Comparison of ENCODE assay signal across 31 mouse cellular contexts in the genomic region with DNA sequence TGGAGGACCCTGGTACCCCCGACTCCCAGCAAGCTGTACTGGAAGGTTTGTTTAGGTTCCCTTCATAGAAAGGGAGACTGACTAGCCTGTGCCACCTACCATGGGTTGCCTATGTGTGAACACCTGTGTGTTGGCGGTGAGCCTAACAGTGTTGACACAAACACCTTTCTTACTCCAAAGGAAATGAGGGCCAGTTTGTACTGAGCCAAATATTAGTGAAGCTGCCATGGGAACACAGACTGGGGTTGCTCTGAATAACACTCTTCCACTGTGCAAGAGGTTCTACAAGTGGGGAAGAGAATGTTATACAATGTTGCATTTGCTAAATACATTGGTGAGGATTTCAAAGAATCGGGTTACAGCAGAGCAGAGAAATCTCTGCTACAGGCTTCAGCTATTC. TPM values are rescaled to one million over a fixed set of nuclear protein-coding genes. Genes with fewer than 3 reads are reported as not detected.
A peak's percentile ranks its signal among the peaks of the same experiment; 100 is the strongest.
DNase-seq lines count a peak whose midpoint lies in the region; ATAC-seq and TF ChIP-seq lines count a peak whose summit lies in the region.
"Had no signal": no experiment of that assay in that cellular context is flagged by ENCODE, and none has a peak within 500 bp of the region (broad histone marks: within the 10 kb centered on the region; RNA-seq: fewer than 3 reads in every experiment).

No protein-coding gene starts in this region.

- no peak overlapping the region for H3K9ac ChIP-seq in embryonic facial prominence, embryonic 15.5 days
- no peak overlapping the region for H3K9ac ChIP-seq in lung, postnatal 0 days (replicated peaks; ENCODE audit: low read depth)
- H3K9ac ChIP-seq in stomach, embryonic 15.5 days: no peak overlapping the region
- H3K9ac ChIP-seq in hindbrain, postnatal 0 days (replicated peaks; ENCODE audit: low read length): no peak overlapping the region
- H3K9ac ChIP-seq: forebrain, embryonic 12.5 days; liver, embryonic 12.5 days had no signal

- 90% methylated on average over 3 of the region's 3 CpGs for WGBS in kidney, adult 2 months
- WGBS in embryonic facial prominence, embryonic 15.5 days: 85% methylated on average over 3 of the region's 3 CpGs
- 54% methylated on average over 3 of the region's 3 CpGs for WGBS in lung, postnatal 0 days
- WGBS in stomach, embryonic 15.5 days: 73% methylated on average over 3 of the region's 3 CpGs
- 87% methylated on average over 3 of the region's 3 CpGs for WGBS in hindbrain, postnatal 0 days

- H3K4me1 ChIP-seq in kidney, adult 2 months (ENCODE audit: control insufficient read depth, insufficient read depth, low read length): no peaks in the 10 kb centered on the region
- H3K4me1 ChIP-seq in embryonic facial prominence, embryonic 15.5 days: peaks cover 12% of the 10 kb centered on the region; the same call in 1 of the 2 replicates
- no peaks in the 10 kb centered on the region for H3K4me1 ChIP-seq in lung, postnatal 0 days (ENCODE audit: insufficient read depth, low read depth, low read length)
- peaks cover 13% of the 10 kb centered on the region for H3K4me1 ChIP-seq in stomach, embryonic 15.5 days
- H3K4me1 ChIP-seq in hindbrain, postnatal 0 days (ENCODE audit: insufficient read depth, low read length): peaks cover 3% of the 10 kb centered on the region; the same call in 1 of the 2 replicates
- H3K4me1 ChIP-seq: liver, embryonic 12.5 days had no signal

- H3K4me2 ChIP-seq in embryonic facial prominence, embryonic 15.5 days (replicated peaks): no peak overlapping the region
- H3K4me2 ChIP-seq in lung, postnatal 0 days (replicated peaks; ENCODE audit: low read depth, low read length): no peak overlapping the region
- no peak overlapping the region for H3K4me2 ChIP-seq in stomach, embryonic 15.5 days
- H3K4me2 ChIP-seq in hindbrain, postnatal 0 days (ENCODE audit: low read depth, low read length): no peak overlapping the region
- H3K4me2 ChIP-seq: forebrain, embryonic 12.5 days; liver, embryonic 12.5 days had no signal

- no peak for TF ChIP-seq CTCF in kidney, adult 2 months (conservative IDR thresholded peaks at IDR 0.05; ENCODE audit: insufficient read depth, insufficient read length, low read depth, low read length)
- no peak for TF ChIP-seq CTCF in lung, postnatal 0 days (IDR thresholded peaks at IDR 0.05)
- no peak for TF ChIP-seq CTCF in hindbrain, postnatal 0 days (IDR thresholded peaks at IDR 0.05; ENCODE audit: low read depth)

- no peak for TF ChIP-seq POLR2A in kidney, adult 2 months (IDR thresholded peaks at IDR 0.05; ENCODE audit: low read depth, low read length)

- 0 out of 2 replicates have a peak, but pooled peaks cover 2% of the 10 kb centered on the region for H3K9me3 ChIP-seq in embryonic facial prominence, embryonic 15.5 days (replicated peaks)
- H3K9me3 ChIP-seq in lung, postnatal 0 days (ENCODE audit: low read length): no peaks in the 10 kb centered on the region
- no peaks in the 10 kb centered on the region for H3K9me3 ChIP-seq in stomach, embryonic 15.5 days
- no peaks in the 10 kb centered on the region for H3K9me3 ChIP-seq in hindbrain, postnatal 0 days (ENCODE audit: low read length)
- H3K9me3 ChIP-seq: forebrain, embryonic 12.5 days; heart, embryonic 10.5 days; hindbrain, embryonic 10.5 days; liver, embryonic 12.5 days had no signal

- H3K4me3 ChIP-seq in kidney, adult 2 months (ENCODE audit: insufficient read depth, low read depth, low read length): no peak overlapping the region
- no peak overlapping the region for H3K4me3 ChIP-seq in embryonic facial prominence, embryonic 15.5 days (replicated peaks)
- no peak overlapping the region for H3K4me3 ChIP-seq in lung, postnatal 0 days (ENCODE audit: low read depth, low read length)
- H3K4me3 ChIP-seq in stomach, embryonic 15.5 days (replicated peaks): no peak overlapping the region
- no peak overlapping the region for H3K4me3 ChIP-seq in hindbrain, postnatal 0 days (ENCODE audit: low read length)
- H3K4me3 ChIP-seq: erythroblast, embryonic 14.5 days; forebrain, embryonic 12.5 days; gastrocnemius, adult 2 months; heart, embryonic 10.5 days; hindbrain, embryonic 10.5 days; layer of hippocampus, adult 2 months; liver, embryonic 12.5 days; myocyte had no signal

- no peaks in the 10 kb centered on the region for H3K36me3 ChIP-seq in kidney, adult 2 months (ENCODE audit: control insufficient read depth, insufficient read depth, low read length)
- no peaks in the 10 kb centered on the region for H3K36me3 ChIP-seq in embryonic facial prominence, embryonic 15.5 days
- H3K36me3 ChIP-seq in lung, postnatal 0 days (ENCODE audit: insufficient read depth, low read length): no peaks in the 10 kb centered on the region
- H3K36me3 ChIP-seq in stomach, embryonic 15.5 days: no peaks in the 10 kb centered on the region
- no peaks in the 10 kb centered on the region for H3K36me3 ChIP-seq in hindbrain, postnatal 0 days (ENCODE audit: insufficient read depth, low read length)
- H3K36me3 ChIP-seq: forebrain, embryonic 12.5 days; heart, embryonic 10.5 days; hindbrain, embryonic 10.5 days; liver, embryonic 12.5 days had no signal

- ATAC-seq in embryonic facial prominence, embryonic 15.5 days (ENCODE audit: insufficient number of reproducible peaks, low FRiP score, low TSS enrichment, low read depth): no peak
- peak; percentile 88 for ATAC-seq in lung, postnatal 0 days
- no peak for ATAC-seq in stomach, embryonic 15.5 days (ENCODE audit: insufficient read depth, low FRiP score, low read depth)
- ATAC-seq in hindbrain, postnatal 0 days: no peak
- ATAC-seq: CD4-positive, CD25-positive, alpha-beta regulatory T cell, adult 4 months; intestine, embryonic 16.5 days; liver, embryonic 12.5 days; midbrain, embryonic 16.5 days had no signal

- no peak for DNase-seq in kidney, adult 2 months
- DNase-seq in kidney, postnatal 10 days: no peak
- peak; percentile 87 for DNase-seq in lung, postnatal 0 days (ENCODE audit: low spot score)
- DNase-seq in hindbrain, postnatal 0 days (ENCODE audit: low spot score): no peak
- no peak for DNase-seq in heart, adult 11 months
- DNase-seq: adrenal gland, postnatal 36 days; cerebellum, adult 11 months; cerebellum, adult 9-11 months; gastrocnemius, adult 2 months; right cerebral cortex, postnatal 4 days had no signal

- peak; percentile 55 for TF ChIP-seq EP300 in lung, postnatal 0 days (IDR thresholded peaks at IDR 0.05)

- 0 out of 2 replicates have a peak overlapping the region, but pooled peaks have one; percentile 22 for H3K27ac ChIP-seq in kidney, adult 2 months (ENCODE audit: insufficient read depth, low read depth, low read length)
- peak overlapping the region; percentile 17; the same call in 1 of the 2 replicates for H3K27ac ChIP-seq in embryonic facial prominence, embryonic 15.5 days (replicated peaks)
- H3K27ac ChIP-seq in lung, postnatal 0 days (ENCODE audit: low read length): peak overlapping the region; percentile 69
- H3K27ac ChIP-seq in stomach, embryonic 15.5 days: peak overlapping the region; percentile 48; the same call in 1 of the 2 replicates
- H3K27ac ChIP-seq in hindbrain, postnatal 0 days: no peak overlapping the region
- H3K27ac ChIP-seq: forebrain, embryonic 12.5 days; gastrocnemius, adult 2 months; heart, embryonic 10.5 days; layer of hippocampus, adult 2 months; liver, embryonic 12.5 days had no signal

- no peaks in the 10 kb centered on the region for H3K27me3 ChIP-seq in kidney, adult 2 months (replicated peaks; ENCODE audit: control insufficient read depth, insufficient read depth, low read length)
- H3K27me3 ChIP-seq in embryonic facial prominence, embryonic 15.5 days: no peaks in the 10 kb centered on the region
- H3K27me3 ChIP-seq in lung, postnatal 0 days (replicated peaks; ENCODE audit: insufficient read depth, low read length): no peaks in the 10 kb centered on the region
- H3K27me3 ChIP-seq in stomach, embryonic 15.5 days (replicated peaks): no peaks in the 10 kb centered on the region
- H3K27me3 ChIP-seq in hindbrain, postnatal 0 days (ENCODE audit: insufficient read depth, low read length): no peaks in the 10 kb centered on the region
- H3K27me3 ChIP-seq: forebrain, embryonic 12.5 days had no signal

RNA-seq across cellular contexts. Expression of gene Glrp1, which starts 46.6 kb away (rescaled TPM):
- not detected in 2 replicates for polyA plus RNA-seq in kidney, adult 2 months (2012; rRNA removed)
- polyA plus RNA-seq in embryonic facial prominence, embryonic 15.5 days (2015; fragmentation: Nextera tagmentation; extraction: Ambion mirVana): 0.08 and 0.13 TPM in 2 replicates
- polyA plus RNA-seq in lung, postnatal 0 days (2015; fragmentation: Nextera tagmentation; extraction: Ambion mirVana): 0.06 TPM in 1 of 2 replicates, not detected in the other
- polyA plus RNA-seq in stomach, embryonic 15.5 days (2015; fragmentation: Nextera tagmentation; extraction: Ambion mirVana): not detected in 2 replicates
- not detected in 2 replicates for total RNA-seq in hindbrain, postnatal 0 days (2014; rRNA removed)
- polyA plus RNA-seq in hindbrain, postnatal 0 days (2015; fragmentation: Nextera tagmentation; extraction: Ambion mirVana): not detected in 2 replicates
- total RNA-seq: adrenal gland, postnatal 36 days; gastrocnemius, adult 2 months; gastrocnemius, postnatal 4 days; layer of hippocampus, adult 2 months; layer of hippocampus, postnatal 25 days had no signal
- polyA plus RNA-seq: CD4-positive, CD25-positive, alpha-beta regulatory T cell, adult 4 months; embryonic facial prominence, embryonic 11.5 days; erythroblast, embryonic 14.5 days; forebrain, embryonic 12.5 days; heart, embryonic 10.5 days; hindbrain, embryonic 10.5 days; hindbrain, embryonic 16.5 days; intestine, embryonic 16.5 days; kidney, embryonic 16.5 days; limb, embryonic 11.5 days; liver, embryonic 12.5 days; midbrain, embryonic 16.5 days; neural tube, embryonic 14.5 days; stomach, embryonic 14.5 days had no signal

RNA-seq across cellular contexts. Expression of gene Spp2, which starts 56.5 kb away (rescaled TPM):
- polyA plus RNA-seq in kidney, adult 2 months (2012; rRNA removed): 1,106 and 1,181 TPM in 2 replicates
- polyA plus RNA-seq in embryonic facial prominence, embryonic 15.5 days (2015; fragmentation: Nextera tagmentation; extraction: Ambion mirVana): not detected in 2 replicates
- polyA plus RNA-seq in lung, postnatal 0 days (2015; fragmentation: Nextera tagmentation; extraction: Ambion mirVana): not detected in 2 replicates
- 10.1 and 21.7 TPM in 2 replicates for polyA plus RNA-seq in stomach, embryonic 15.5 days (2015; fragmentation: Nextera tagmentation; extraction: Ambion mirVana)
- total RNA-seq in hindbrain, postnatal 0 days (2014; rRNA removed): not detected in 2 replicates
- polyA plus RNA-seq in hindbrain, postnatal 0 days (2015; fragmentation: Nextera tagmentation; extraction: Ambion mirVana): 0.26 and 0.48 TPM in 2 replicates
- total RNA-seq: adrenal gland, postnatal 36 days; gastrocnemius, adult 2 months; layer of hippocampus, adult 2 months; megakaryocyte-erythroid progenitor cell, adult 5-6 weeks had no signal
- polyA plus RNA-seq: CD4-positive, CD25-positive, alpha-beta regulatory T cell, adult 4 months; erythroblast, embryonic 14.5 days; forebrain, embryonic 12.5 days; hindbrain, embryonic 10.5 days; limb, embryonic 11.5 days; myocyte had no signal

Comparison
In these comparisons a context has a peak if more than half of its experiments do, and no peak if none do; other contexts are left out.
1. RNA of gene Spp2, which starts 56.5 kb away (polyA plus RNA-seq): 1,106 to 1,181 TPM in kidney, adult 2 months; 10.1 to 21.7 TPM in stomach, embryonic 15.5 days, 0.26 to 0.48 TPM in hindbrain, postnatal 0 days, not detected in embryonic facial prominence, embryonic 15.5 days and not detected in lung, postnatal 0 days; every median in the first group is over 10 times any median in the second.